Mouse (Mus musculus) embryo, embryonic 9.5 days (tissue): ENCODE results near the gene Hist1h1c.
"Not testable (repeated sequence)": the region's sequence is repeated elsewhere in the genome, so short reads cannot be mapped to it uniquely, and the experiment has no call there.

ENCODE experiments used
- DNase-seq: peaks from one replicate; pipeline ENCODE4 v3.0.0-alpha.2; 2017; ENCODE audit errors: extremely low spot score

Gene Hist1h1c

GRCm38 (mm10) chr13:23716261-23717042 is 22.2 kb upstream of the Hist1h1c start:
- no peak for DNase-seq

GRCm38 (mm10) chr13:23717176-23717575 is 21.4 kb upstream of the Hist1h1c start:
- DNase-seq: no peak

- not testable (repeated sequence) for DNase-seq
Observed at GRCm38 (mm10) chr13:23717593-23718245, 20.9 kb upstream of the Hist1h1c start.

GRCm38 (mm10) chr13:23724239-23724638 is 14.4 kb upstream of the Hist1h1c start:
- DNase-seq: no peak

- no peak for DNase-seq
Observed at GRCm38 (mm10) chr13:23725213-23725612, 13.4 kb upstream of the Hist1h1c start.

GRCm38 (mm10) chr13:23728472-23729191 is 10.0 kb upstream of the Hist1h1c start:
- no peak for DNase-seq

GRCm38 (mm10) chr13:23729192-23729525 is 9.4 kb upstream of the Hist1h1c start:
- no peak for DNase-seq

GRCm38 (mm10) chr13:23729706-23730105 is 8.9 kb upstream of the Hist1h1c start:
- DNase-seq: no peak

- DNase-seq: no peak
Observed at GRCm38 (mm10) chr13:23730479-23730878, 8.1 kb upstream of the Hist1h1c start.

- DNase-seq: no peak
Observed at GRCm38 (mm10) chr13:23732156-23732804, 6.3 kb upstream of the Hist1h1c start.

- no peak for DNase-seq
Observed at GRCm38 (mm10) chr13:23737091-23737490, 1.5 kb upstream of the Hist1h1c start.

GRCm38 (mm10) chr13:23738041-23738440 is 567 bp upstream of the Hist1h1c start:
- peak; percentile 58 for DNase-seq

- DNase-seq: peak; percentile 95
Observed at GRCm38 (mm10) chr13:23739069-23739921, 687 bp downstream of the Hist1h1c start.

- no peak for DNase-seq
Observed at GRCm38 (mm10) chr13:23739922-23740252, 1.3 kb downstream of the Hist1h1c start.

- DNase-seq: no peak
Observed at GRCm38 (mm10) chr13:23740256-23740840, 1.7 kb downstream of the Hist1h1c start.

- no peak for DNase-seq
Observed at GRCm38 (mm10) chr13:23740910-23741309, 2.3 kb downstream of the Hist1h1c start.

GRCm38 (mm10) chr13:23742007-23742406 is 3.4 kb downstream of the Hist1h1c start:
- no peak for DNase-seq

GRCm38 (mm10) chr13:23743215-23743614 is 4.6 kb downstream of the Hist1h1c start:
- DNase-seq: peak; percentile 38

- DNase-seq: peak; percentile 62
Observed at GRCm38 (mm10) chr13:23743963-23744362, 5.4 kb downstream of the Hist1h1c start.

- DNase-seq: peak; percentile 80
Observed at GRCm38 (mm10) chr13:23744421-23745380, 6.1 kb downstream of the Hist1h1c start.
